In the genomic region with DNA sequence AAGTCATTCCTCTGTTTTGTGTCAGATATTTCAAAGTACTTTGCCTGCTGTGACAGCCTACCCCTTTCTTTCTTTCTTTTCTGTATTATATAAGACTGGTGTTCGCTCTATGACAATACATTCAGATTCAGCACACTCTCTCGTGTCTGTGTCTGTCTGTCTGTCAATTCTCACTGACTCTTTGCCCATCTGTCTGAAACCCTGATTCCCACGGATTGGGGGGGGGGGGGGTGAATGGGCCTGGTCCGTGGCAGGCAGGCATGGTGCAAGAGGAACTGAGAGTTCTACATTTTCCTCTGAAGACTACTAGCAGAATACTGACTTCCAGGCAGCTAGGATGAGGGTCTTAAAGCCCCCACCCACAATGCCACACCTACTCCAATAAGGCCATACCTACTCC, we compare ENCODE assay signal across 21 mouse cellular contexts. TPM values are rescaled to one million over a fixed set of nuclear protein-coding genes. Genes with fewer than 3 reads are reported as not detected.
DNase-seq lines count a peak whose midpoint lies in the region; ATAC-seq and TF ChIP-seq lines count a peak whose summit lies in the region.
"Had no signal": no experiment of that assay in that cellular context is flagged by ENCODE, and none has a peak within 500 bp of the region (broad histone marks: within the 10 kb centered on the region; RNA-seq: fewer than 3 reads in every experiment).

No protein-coding gene starts in this region.

- H3K4me2 ChIP-seq in midbrain, embryonic 11.5 days = no peak overlapping the region
- no peak overlapping the region for H3K4me2 ChIP-seq in midbrain, postnatal 0 days (ENCODE audit: low read depth, low read length, poor library complexity, severe bottlenecking)
- H3K4me2 ChIP-seq in neural tube, embryonic 11.5 days (ENCODE audit: low read depth) = no peak overlapping the region
- H3K4me2 ChIP-seq: forebrain, embryonic 13.5 days; heart, embryonic 11.5 days; hindbrain, embryonic 15.5 days had no signal

- WGBS in midbrain, embryonic 11.5 days = 54% methylated on average over 4 of the region's 4 CpGs
- 22% methylated on average over 4 of the region's 4 CpGs for WGBS in midbrain, postnatal 0 days
- 46% methylated on average over 4 of the region's 4 CpGs for WGBS in neural tube, embryonic 11.5 days

- H3K27me3 ChIP-seq in midbrain, embryonic 11.5 days (ENCODE audit: control insufficient read depth, insufficient read depth, low read length) = no peaks in the 10 kb centered on the region
- H3K27me3 ChIP-seq in midbrain, postnatal 0 days (ENCODE audit: insufficient read depth, low read length) = no peaks in the 10 kb centered on the region
- no peaks in the 10 kb centered on the region for H3K27me3 ChIP-seq in neural tube, embryonic 11.5 days (ENCODE audit: control insufficient read depth, insufficient read depth, low read length)

- ATAC-seq in midbrain, embryonic 11.5 days (ENCODE audit: low FRiP score) = no peak
- no peak for ATAC-seq in midbrain, postnatal 0 days (ENCODE audit: low FRiP score)
- ATAC-seq in neural tube, embryonic 11.5 days (ENCODE audit: insufficient read depth, low FRiP score, low TSS enrichment) = peak; percentile 45; the same call in 1 of the 2 replicates
- ATAC-seq: activated CD4-positive, CD25-positive, alpha-beta regulatory T cell, adult 4 months; CD4-positive, CD25-positive, alpha-beta regulatory T cell, adult 4 months; forebrain, embryonic 13.5 days; forebrain, embryonic 16.5 days had no signal

- H3K9me3 ChIP-seq in midbrain, embryonic 11.5 days (ENCODE audit: control insufficient read depth, low read length) = no peaks in the 10 kb centered on the region
- no peaks in the 10 kb centered on the region for H3K9me3 ChIP-seq in midbrain, postnatal 0 days (ENCODE audit: low read length)
- H3K9me3 ChIP-seq in neural tube, embryonic 11.5 days (ENCODE audit: control insufficient read depth, low read length) = no peaks in the 10 kb centered on the region
- H3K9me3 ChIP-seq: forebrain, embryonic 10.5 days; forebrain, embryonic 13.5 days; hindbrain, embryonic 15.5 days had no signal

- no peak overlapping the region for H3K4me3 ChIP-seq in midbrain, embryonic 11.5 days (ENCODE audit: low read depth, low read length)
- H3K4me3 ChIP-seq in midbrain, postnatal 0 days (ENCODE audit: low read depth, low read length) = no peak overlapping the region
- no peak overlapping the region for H3K4me3 ChIP-seq in neural tube, embryonic 11.5 days (ENCODE audit: low read depth, low read length)
- H3K4me3 ChIP-seq: forebrain, embryonic 10.5 days; forebrain, embryonic 13.5 days; hindbrain, embryonic 15.5 days had no signal

- no peak overlapping the region for H3K27ac ChIP-seq in midbrain, embryonic 11.5 days (ENCODE audit: low read depth, low read length)
- no peak overlapping the region for H3K27ac ChIP-seq in midbrain, postnatal 0 days (ENCODE audit: low read depth, low read length)
- no peak overlapping the region for H3K27ac ChIP-seq in neural tube, embryonic 11.5 days (ENCODE audit: low read depth, low read length)
- H3K27ac ChIP-seq: forebrain, embryonic 10.5 days; forebrain, embryonic 13.5 days; hindbrain, embryonic 15.5 days had no signal

- no peaks in the 10 kb centered on the region for H3K36me3 ChIP-seq in midbrain, embryonic 11.5 days (ENCODE audit: control insufficient read depth, insufficient read depth, low read length)
- H3K36me3 ChIP-seq in midbrain, postnatal 0 days (ENCODE audit: insufficient read depth, low read length) = no peaks in the 10 kb centered on the region
- no peaks in the 10 kb centered on the region for H3K36me3 ChIP-seq in neural tube, embryonic 11.5 days (ENCODE audit: control insufficient read depth, insufficient read depth, low read length)
- H3K36me3 ChIP-seq: forebrain, embryonic 10.5 days; hindbrain, embryonic 15.5 days had no signal

- no peak for TF ChIP-seq CTCF in midbrain, postnatal 0 days (IDR thresholded peaks at IDR 0.05)
- no peak for TF ChIP-seq CTCF in brain, embryonic 14.5 days (IDR thresholded peaks at IDR 0.05; ENCODE audit: borderline replicate concordance, extremely low read depth, insufficient read depth, insufficient read length)

- DNase-seq in midbrain, embryonic 11.5 days (ENCODE audit: low spot score, missing footprints) = peak; percentile 33
- no peak for DNase-seq in midbrain, postnatal 0 days (ENCODE audit: low spot score)
- DNase-seq in neural tube, embryonic 11.5 days (ENCODE audit: low spot score) = no peak
- DNase-seq in neural tube, embryonic 10.5 days (ENCODE audit: extremely low spot score, low spot score) = no peak
- peak; percentile 8 for DNase-seq in brain, embryonic 14.5 days (ENCODE audit: low read depth)
- DNase-seq in heart, adult 11 months = no peak
- DNase-seq: adrenal gland, adult 8-10 months; adrenal gland, postnatal 25 days; cerebellum, adult 18-20 months; cerebellum, adult 9-10 months; cerebellum, postnatal 14 days; gastrocnemius, postnatal 10 days; gastrocnemius, postnatal 36 days had no signal

- no peaks in the 10 kb centered on the region for H3K4me1 ChIP-seq in midbrain, embryonic 11.5 days (ENCODE audit: control insufficient read depth, insufficient read depth, low read length)
- H3K4me1 ChIP-seq in midbrain, postnatal 0 days (ENCODE audit: insufficient read depth, low read length) = no peaks in the 10 kb centered on the region
- no peaks in the 10 kb centered on the region for H3K4me1 ChIP-seq in neural tube, embryonic 11.5 days (ENCODE audit: control insufficient read depth, insufficient read depth, low read length)
- H3K4me1 ChIP-seq: forebrain, embryonic 13.5 days; hindbrain, embryonic 15.5 days had no signal

- TF ChIP-seq POLR2A in brain, embryonic 14.5 days (IDR thresholded peaks at IDR 0.05; ENCODE audit: borderline replicate concordance, extremely low read depth, insufficient read depth, insufficient read length, poor library complexity, severe bottlenecking) = no peak

- H3K9ac ChIP-seq in midbrain, embryonic 11.5 days (ENCODE audit: low read length) = no peak overlapping the region
- H3K9ac ChIP-seq in midbrain, postnatal 0 days (replicated peaks; ENCODE audit: low read length, poor library complexity, severe bottlenecking) = no peak overlapping the region
- H3K9ac ChIP-seq in neural tube, embryonic 11.5 days (ENCODE audit: low read length) = no peak overlapping the region
- H3K9ac ChIP-seq: forebrain, embryonic 13.5 days; hindbrain, embryonic 15.5 days had no signal

RNA-seq across cellular contexts. Expression of a gene that starts 51.6 kb away (rescaled TPM):
- polyA plus RNA-seq in midbrain, embryonic 11.5 days (2014; fragmentation: Nextera tagmentation; extraction: Ambion mirVana) = 30.0 and 32.2 TPM in 2 replicates
- total RNA-seq in midbrain, postnatal 0 days (2014; rRNA removed) = 35.2 and 39.0 TPM in 2 replicates
- polyA plus RNA-seq in midbrain, postnatal 0 days (2015; fragmentation: Nextera tagmentation; extraction: Ambion mirVana) = 18.6 and 21.3 TPM in 2 replicates
- 61.2 and 63.0 TPM in 2 replicates for polyA plus RNA-seq in neural tube, embryonic 11.5 days (2014; fragmentation: Nextera tagmentation; extraction: Ambion mirVana)
- polyA plus RNA-seq in brain, embryonic 14.5 days (2012; rRNA removed) = 13.8 and 33.2 TPM in 2 replicates
- total RNA-seq: hematopoietic stem cell, adult 5-6 weeks had no signal

Comparison
In these comparisons a context has a peak if more than half of its experiments do, and no peak if none do; other contexts are left out.
1. DNase-seq: peak in midbrain, embryonic 11.5 days (single experiment) and brain, embryonic 14.5 days (single experiment); none in midbrain, postnatal 0 days (single experiment), neural tube, embryonic 11.5 days (single experiment), neural tube, embryonic 10.5 days (single experiment) and heart, adult 11 months (single experiment).